Mouse (Mus musculus) CH12.LX (cell line): ENCODE data around the gene Prr29. TPM values are rescaled to one million over a fixed set of nuclear protein-coding genes. Genes with fewer than 3 reads are reported as not detected.

ENCODE experiments used
- DNase-seq: peaks from one replicate; pipeline ENCODE4 v3.0.0-alpha.2; 2013; ENCODE audit errors: extremely low read depth
- H3K27ac ChIP-seq: 2 replicates; pipeline ENCODE4 v1.5.1; 2012; ENCODE audit warnings: low read depth, mild to moderate bottlenecking, control low read depth, moderate library complexity; ENCODE audit not compliant: insufficient read depth
- H3K27me3 ChIP-seq: replicated peaks from 2 replicates; pipeline ENCODE3; 2012; ENCODE audit warnings: inconsistent platforms
- H3K36me3 ChIP-seq, 2 experiments: replicated peaks in 1 of 2; 2 replicates each; pipeline versions ENCODE3 to v1.6.1; 2012; ENCODE audit warnings: inconsistent platforms in 1 of 2, low read length in 1 of 2, mild to moderate bottlenecking in 1 of 2, mixed read lengths in 1 of 2, moderate library complexity in 1 of 2; ENCODE audit not compliant: control insufficient read depth in 1 of 2, insufficient read depth in 1 of 2
- H3K4me1 ChIP-seq, 2 experiments: 2 replicates each; pipeline ENCODE4 v1.6.1; 2012; ENCODE audit warnings: inconsistent platforms in 1 of 2, moderate library complexity in 1 of 2; ENCODE audit not compliant: insufficient read depth in 2 of 2, control insufficient read depth in 1 of 2
- H3K4me2 ChIP-seq: 2 replicates; pipeline ENCODE4 v1.6.1; 2012; ENCODE audit warnings: low read depth, mild to moderate bottlenecking, control low read depth; ENCODE audit not compliant: poor library complexity, insufficient read depth, severe bottlenecking
- H3K4me3 ChIP-seq, 3 experiments: fragments of 150-350 bp in 1 of 3; sonication (generic) in 1 of 3; replicated peaks in 1 of 3; 2 replicates each; pipeline versions ENCODE3 to v1.5.1; 2011 to 2012; ENCODE audit warnings: low read depth in 2 of 3, low read length in 2 of 3, mild to moderate bottlenecking in 2 of 3, moderate library complexity in 2 of 3, control low read depth in 1 of 3, improper control_type of control experiment in 1 of 3, inconsistent platforms in 1 of 3, mixed read lengths in 1 of 3; ENCODE audit not compliant: poor library complexity in 1 of 3
- H3K79me2 ChIP-seq: replicated peaks from 2 replicates; pipeline ENCODE4 v1.6.1; 2012; ENCODE audit warnings: mild to moderate bottlenecking, moderate library complexity; ENCODE audit not compliant: control insufficient read depth, poor library complexity, insufficient read depth, severe bottlenecking; ENCODE audit errors: extremely low read depth
- H3K9ac ChIP-seq: 2 replicates; pipeline ENCODE4 v1.6.1; 2012; ENCODE audit warnings: low read depth, mild to moderate bottlenecking, control low read depth, moderate library complexity; ENCODE audit not compliant: insufficient read depth
- H3K9me3 ChIP-seq: replicated peaks from 2 replicates; pipeline ENCODE3; 2012; ENCODE audit warnings: low read length, inconsistent platforms, mixed read lengths
- CHD1 ChIP-seq: IDR thresholded peaks from 2 replicates; pipeline ENCODE4 v1.6.1; 2012; ENCODE audit warnings: low read depth, low read length, improper control_type of control experiment, inconsistent platforms
- CHD2 ChIP-seq: IDR thresholded peaks from 2 replicates; pipeline ENCODE4 v1.6.1; 2011; ENCODE audit warnings: low read length, improper control_type of control experiment
- E2F4 ChIP-seq: IDR thresholded peaks from 2 replicates; pipeline ENCODE4 v1.6.1; 2011; ENCODE audit warnings: low read depth, low read length, improper control_type of control experiment; ENCODE audit not compliant: insufficient replicate concordance
- ELF1 ChIP-seq: IDR thresholded peaks from 2 replicates; pipeline ENCODE4 v1.6.1; 2014; ENCODE audit warnings: low read depth, mild to moderate bottlenecking, inconsistent platforms, low read length, improper control_type of control experiment
- EP300 ChIP-seq: IDR thresholded peaks from 2 replicates; pipeline ENCODE4 v1.6.1; 2011; ENCODE audit warnings: low read length, improper control_type of control experiment
- ETS1 ChIP-seq: conservative IDR thresholded peaks from 2 replicates; pipeline ENCODE4 v1.6.1; 2012; ENCODE audit warnings: low read depth, mild to moderate bottlenecking, inconsistent platforms, low read length, improper control_type of control experiment, moderate library complexity
- HCFC1 ChIP-seq: IDR thresholded peaks from 2 replicates; pipeline ENCODE4 v1.6.1; 2012; ENCODE audit warnings: low read depth, mild to moderate bottlenecking, inconsistent platforms, low read length, improper control_type of control experiment
- IRF4 ChIP-seq: IDR thresholded peaks from 2 replicates; pipeline ENCODE4 v1.6.1; 2014; ENCODE audit warnings: low read depth, mild to moderate bottlenecking, inconsistent platforms, low read length, improper control_type of control experiment
- JUN ChIP-seq: IDR thresholded peaks from 2 replicates; pipeline ENCODE4 v1.6.1; 2011; ENCODE audit warnings: low read depth, mild to moderate bottlenecking, low read length, improper control_type of control experiment, moderate library complexity; ENCODE audit not compliant: insufficient read depth
- MAFK ChIP-seq: IDR thresholded peaks from 2 replicates; pipeline ENCODE4 v1.6.1; 2011; ENCODE audit warnings: low read length, improper control_type of control experiment; ENCODE audit not compliant: insufficient replicate concordance
- MAX ChIP-seq: IDR thresholded peaks from 2 replicates; pipeline ENCODE4 v1.6.1; 2011; ENCODE audit warnings: low read length, improper control_type of control experiment
- MYC ChIP-seq: IDR thresholded peaks from 2 replicates; pipeline ENCODE4 v1.6.1; 2011; ENCODE audit warnings: low read depth, mild to moderate bottlenecking, improper control_type of control experiment, low read length
- NELFE ChIP-seq: IDR thresholded peaks from 2 replicates; pipeline ENCODE4 v1.6.1; 2011; ENCODE audit warnings: low read depth, low read length, improper control_type of control experiment
- PAX5 ChIP-seq: IDR thresholded peaks from 2 replicates; pipeline ENCODE4 v1.6.1; 2012; ENCODE audit warnings: low read length, inconsistent platforms, mixed read lengths
- POLR2A ChIP-seq: IDR thresholded peaks from 2 replicates; pipeline ENCODE4 v1.6.1; 2011; ENCODE audit warnings: low read depth, mild to moderate bottlenecking, improper control_type of control experiment, low read length
- POLR2AphosphoS2 ChIP-seq: IDR thresholded peaks from 2 replicates; pipeline ENCODE4 v1.6.1; 2011; ENCODE audit warnings: low read depth, low read length, improper control_type of control experiment
- RAD21 ChIP-seq: IDR thresholded peaks from 2 replicates; pipeline ENCODE4 v1.6.1; 2011; ENCODE audit warnings: low read depth, mild to moderate bottlenecking, low read length, improper control_type of control experiment, moderate library complexity
- RCOR1 ChIP-seq: conservative IDR thresholded peaks from 2 replicates; pipeline ENCODE4 v1.6.1; 2012; ENCODE audit warnings: low read depth, mild to moderate bottlenecking, inconsistent platforms, low read length, improper control_type of control experiment
- SIN3A ChIP-seq: IDR thresholded peaks from 2 replicates; pipeline ENCODE4 v1.6.1; 2012; ENCODE audit warnings: low read length, improper control_type of control experiment, inconsistent platforms
- TBP ChIP-seq: conservative IDR thresholded peaks from 2 replicates; pipeline ENCODE4 v1.6.1; 2011; ENCODE audit warnings: low read depth, low read length, improper control_type of control experiment
- TCF12 ChIP-seq: IDR thresholded peaks from 2 replicates; pipeline ENCODE4 v1.6.1; 2014; ENCODE audit warnings: low read depth, mild to moderate bottlenecking, inconsistent platforms, low read length, improper control_type of control experiment
- USF2 ChIP-seq: conservative IDR thresholded peaks from 2 replicates; pipeline ENCODE4 v1.6.1; 2011; ENCODE audit warnings: low read depth, low read length, improper control_type of control experiment
- ZC3H11A ChIP-seq: IDR thresholded peaks from 2 replicates; pipeline ENCODE4 v1.6.1; 2012; ENCODE audit warnings: low read depth, mild to moderate bottlenecking, inconsistent platforms, low read length, improper control_type of control experiment
- ZKSCAN1 ChIP-seq: IDR thresholded peaks from 2 replicates; pipeline ENCODE4 v1.6.1; 2012; ENCODE audit warnings: low read depth, inconsistent platforms, low read length, improper control_type of control experiment, borderline replicate concordance
- dilution Hi-C: fragments of 300-500 bp; cut with MboI; formaldehyde crosslinking; loops from 2 replicates; pipeline ENCODE4 v1.14.3; 2020; ENCODE audit warnings: low sequenced_read_pairs; ENCODE audit not compliant: extremely low pct_unique_long_range_greater_than_20kb, extremely low pct_ligation_motif_present
- in situ Hi-C: fragments of 300-500 bp; cut with MboI; formaldehyde crosslinking; loops from 3 replicates; pipeline ENCODE4 v1.14.3; 2019; ENCODE audit warnings: low sequenced_read_pairs, low pct_ligation_motif_present, low pct_unique_long_range_greater_than_20kb, mixed read lengths
- polyA plus RNA-seq: library from polyadenylated mRNA; unstranded; fragments of >175 nt; gene quantifications from 2 replicates; pipeline ENCODE4 v1.2.1, GENCODE M21; 2012; ENCODE audit warnings: low read depth; ENCODE audit not compliant: insufficient read length
- total RNA-seq, 2 experiments: library from RNA; depleted of rRNA; stranded (reverse); fragments of 300-350 nt in 1 of 2; fragments of >200 nt in 1 of 2; gene quantifications; 2 replicates each; pipeline ENCODE4 v1.2.3; 2012 to 2014

The Prr29 gene
- total and polyA plus RNA-seq, 3 experiments = 0.17 to 0.21 TPM; not detected in 1

- TF ChIP-seq PAX5 = no peak
Observed at GRCm38 (mm10) chr11:106387791-106388216, 22.5 kb downstream of the Prr29 start, which contains the start of gene Icam2 (continued).

- peaks cover 7 to 35% of the 10 kb centered on the region in 2 experiments; a peak in 3 of 4 replicates for H3K4me1 ChIP-seq
Observed at GRCm38 (mm10) chr11:106389611-106390010, 24.3 kb downstream of the Prr29 start.

GRCm38 (mm10) chr11:106390757-106391156 is 25.5 kb downstream of the Prr29 start:
- no peaks in the 10 kb centered on the region for H3K9me3 ChIP-seq
- no peaks in the 10 kb centered on the region; the same call in 1 of the 2 replicates for H3K79me2 ChIP-seq
- dilution Hi-C loops = no loop called here
- TF ChIP-seq CHD2 = no peak
- no peak for TF ChIP-seq SIN3A
- TF ChIP-seq MYC = no peak
- TF ChIP-seq ELF1 = no peak
- TF ChIP-seq RAD21 = no peak
- TF ChIP-seq TBP = no peak
- TF ChIP-seq JUN = no peak
- no peak for TF ChIP-seq ZC3H11A
- TF ChIP-seq ETS1 = no peak
- H3K4me2 ChIP-seq = no peak overlapping the region
- H3K4me3 ChIP-seq = no peak overlapping the region
- peaks cover 21 to 42% of the 10 kb centered on the region in 2 experiments for H3K36me3 ChIP-seq
- H3K27ac ChIP-seq = no peak overlapping the region
- no peaks in the 10 kb centered on the region for H3K27me3 ChIP-seq
- DNase-seq = no peak
- H3K9ac ChIP-seq = no peak overlapping the region
- in situ Hi-C loops = loop anchor here (5.0 kb wide), 1 partner anchor 63 kb away; no protein-coding TSS in a partner anchor
- peaks cover 7 to 32% of the 10 kb centered on the region in 2 experiments; a peak in 3 of 4 replicates for H3K4me1 ChIP-seq

More at GRCm38 (mm10) chr11:106389611-106390010, 24.3 kb downstream of the Prr29 start:
- dilution Hi-C loops (no loop called here), in situ Hi-C loops (loop anchor here (5.0 kb wide), 1 partner anchor 62 kb away; no protein-coding TSS in a partner anchor)
- Histone ChIP-seq H3K27ac (no peak overlapping the region), H3K4me3 (no peak overlapping the region), H3K36me3 (peaks cover 14 to 36% of the 10 kb centered on the region in 2 experiments), H3K27me3 (no peaks in the 10 kb centered on the region), H3K4me2 (no peak overlapping the region), H3K79me2 (no peaks in the 10 kb centered on the region; the same call in 1 of the 2 replicates), H3K9ac (no peak overlapping the region), H3K9me3 (no peaks in the 10 kb centered on the region)
- TF ChIP-seq USF2 (no peak), MAFK (no peak), E2F4 (no peak), TCF12 (no peak), HCFC1 (no peak), EP300 (no peak), SIN3A (no peak), POLR2AphosphoS2 (no peak; the same call in 1 of the 2 replicates), RCOR1 (no peak), CHD1 (no peak), MAX (no peak), ZKSCAN1 (no peak), ZC3H11A (no peak), CHD2 (no peak), ETS1 (no peak), POLR2A (no peak), MYC (no peak), IRF4 (no peak), NELFE (no peak), RAD21 (no peak)
- no peak for DNase-seq
